Mouse (Mus musculus) heart, adult 9 months (tissue): ENCODE measurements around the gene Mbnl2.

ENCODE experiments used
- DNase-seq, 2 experiments: peaks; one replicate each; pipeline ENCODE4 v3.0.0; 2022; ENCODE audit warnings: low spot score in 2 of 2

Mbnl2 gene

GRCm38 (mm10) chr14:120275246-120276238 lies at the start of gene Mbnl2:
TSS of gene Mbnl2 (plus strand) at chr14:120275669.
- DNase-seq, result peak; percentile 97 to 98

DNA sequence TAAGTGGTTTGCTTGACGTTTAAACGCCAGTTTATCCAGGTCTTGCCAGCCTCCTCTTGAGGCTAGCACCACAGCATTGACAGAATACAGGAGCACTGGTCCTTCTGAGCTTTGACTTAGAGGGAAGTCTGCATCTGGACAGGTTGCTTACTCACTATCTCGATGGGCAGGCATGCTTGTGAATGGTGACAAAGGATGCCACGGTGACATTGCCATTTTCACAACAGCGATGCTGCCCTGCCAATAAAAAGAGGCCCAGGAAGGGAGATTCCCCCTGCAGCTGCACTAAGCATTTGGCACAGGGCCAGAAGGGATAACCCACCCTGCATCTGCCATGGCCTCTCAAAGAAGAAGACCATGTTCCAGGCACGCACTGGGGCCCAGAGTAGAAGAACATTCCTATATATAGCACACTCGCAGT lies 43.4 kb upstream of the Mbnl2 start:
- no peak for DNase-seq

DNA sequence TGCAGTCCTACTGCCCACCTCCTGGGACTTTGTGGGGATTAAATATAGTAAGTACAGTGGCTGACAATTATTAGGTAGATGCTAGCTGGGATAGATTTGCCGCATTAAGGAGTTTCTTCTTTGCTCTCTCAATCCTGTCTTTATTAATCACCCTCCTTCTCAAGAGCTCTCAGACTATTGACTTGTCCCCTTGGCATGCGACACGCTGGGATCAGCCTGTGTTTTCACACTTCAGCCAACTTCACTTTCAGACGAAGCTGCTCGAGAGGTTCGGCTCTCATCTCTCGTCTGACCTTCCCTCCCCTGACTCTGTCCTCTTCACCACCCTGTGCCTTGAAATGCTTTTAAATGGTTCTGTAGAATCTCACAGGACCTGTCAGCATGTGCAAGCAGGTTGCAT lies 39.9 kb upstream of the Mbnl2 start:
- DNase-seq, result no peak

DNA sequence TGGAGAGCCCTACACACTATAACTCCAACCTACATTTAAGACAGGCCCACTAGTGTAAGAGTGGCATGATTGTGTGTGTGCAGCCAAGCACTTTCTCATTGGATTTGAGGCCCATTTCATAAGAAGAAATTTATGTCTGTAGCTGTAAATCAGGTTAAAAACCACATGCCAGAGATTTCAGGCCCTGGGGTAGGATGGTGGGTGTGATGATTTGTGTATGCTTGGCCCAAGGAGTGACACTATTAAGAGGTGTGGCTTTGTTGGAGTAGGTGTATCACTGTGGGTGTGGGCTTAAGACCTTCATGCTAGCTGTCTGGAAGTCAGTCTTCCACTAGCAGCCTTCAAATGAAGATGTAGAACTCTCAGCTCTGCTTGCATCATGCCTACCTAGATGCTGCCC lies 37.0 kb upstream of the Mbnl2 start:
- DNase-seq, result no peak

GRCm38 (mm10) chr14:120240209-120240608 lies 35.3 kb upstream of the Mbnl2 start:
- no peak for DNase-seq

DNA sequence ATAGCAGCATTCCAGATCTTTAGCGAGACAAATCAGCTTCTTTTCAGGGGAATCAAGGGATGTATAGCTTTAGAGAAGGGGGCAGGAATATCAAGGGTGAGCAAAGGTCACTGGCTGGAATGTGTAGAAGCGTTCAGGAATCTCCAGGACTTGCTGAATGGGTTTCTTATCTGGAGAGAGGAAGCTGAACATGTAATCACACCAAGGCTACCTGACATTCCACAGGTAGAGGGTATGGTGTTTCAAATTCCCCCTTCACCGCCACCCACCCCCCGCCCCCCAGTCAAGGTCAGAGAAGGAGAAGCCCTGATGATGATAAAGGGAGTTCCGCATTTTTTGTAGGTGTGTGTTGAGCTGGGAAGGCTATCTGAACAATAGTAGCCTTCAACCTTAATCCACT lies 32.8 kb upstream of the Mbnl2 start:
- DNase-seq, result no peak

DNA sequence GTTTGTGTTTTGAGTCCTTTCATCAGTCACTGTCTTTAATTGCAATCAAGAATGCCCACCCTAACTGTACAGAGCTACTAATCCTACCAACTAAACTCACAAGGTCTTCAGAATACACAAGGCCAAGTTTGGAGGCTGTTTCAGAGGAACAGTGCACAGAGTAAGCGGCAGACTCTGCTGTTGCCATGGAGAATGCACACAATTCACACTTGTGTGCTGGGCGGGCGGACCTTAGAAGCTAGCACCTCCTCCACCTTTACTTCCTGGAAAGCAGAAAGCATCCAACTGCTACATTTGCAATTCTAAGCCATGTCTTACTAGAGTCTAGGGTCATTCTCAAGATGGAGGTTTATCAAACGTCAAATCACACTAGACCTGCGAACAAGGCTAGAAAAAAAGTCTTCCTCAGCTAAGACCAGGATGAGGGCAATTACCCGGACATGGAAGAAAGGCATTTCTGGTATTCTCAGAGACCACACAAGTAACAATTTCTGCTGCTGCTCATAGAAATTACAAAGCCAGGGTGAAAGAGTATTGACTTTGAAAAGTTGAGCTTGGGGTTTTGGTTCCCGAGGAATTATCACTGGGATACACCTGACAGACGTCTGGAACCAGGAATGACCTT lies 30.3 kb upstream of the Mbnl2 start:
- DNase-seq, result no peak

- DNase-seq, result no peak
These were observed 22.1 kb upstream of the Mbnl2 start for GRCm38 (mm10) chr14:120253331-120253730.

DNA sequence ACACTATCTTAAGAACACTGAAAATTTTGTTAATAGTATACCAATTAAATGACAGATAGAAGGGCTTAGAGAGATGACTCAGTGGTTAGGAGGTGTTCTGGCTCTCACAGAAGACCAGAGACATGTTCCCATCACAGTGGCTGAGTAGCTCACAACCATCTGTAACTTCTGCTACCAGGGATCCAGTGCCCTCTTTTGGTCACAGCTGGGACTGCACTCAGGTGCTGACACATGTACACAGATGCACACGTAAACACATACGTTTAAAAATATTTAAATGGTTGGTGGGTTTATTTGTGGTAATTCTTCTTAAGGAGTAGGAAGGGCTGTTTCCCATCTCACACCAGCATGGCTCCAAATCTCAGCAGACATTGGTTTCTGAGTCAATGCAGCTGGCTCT lies 19.3 kb upstream of the Mbnl2 start:
- no peak for DNase-seq

DNA sequence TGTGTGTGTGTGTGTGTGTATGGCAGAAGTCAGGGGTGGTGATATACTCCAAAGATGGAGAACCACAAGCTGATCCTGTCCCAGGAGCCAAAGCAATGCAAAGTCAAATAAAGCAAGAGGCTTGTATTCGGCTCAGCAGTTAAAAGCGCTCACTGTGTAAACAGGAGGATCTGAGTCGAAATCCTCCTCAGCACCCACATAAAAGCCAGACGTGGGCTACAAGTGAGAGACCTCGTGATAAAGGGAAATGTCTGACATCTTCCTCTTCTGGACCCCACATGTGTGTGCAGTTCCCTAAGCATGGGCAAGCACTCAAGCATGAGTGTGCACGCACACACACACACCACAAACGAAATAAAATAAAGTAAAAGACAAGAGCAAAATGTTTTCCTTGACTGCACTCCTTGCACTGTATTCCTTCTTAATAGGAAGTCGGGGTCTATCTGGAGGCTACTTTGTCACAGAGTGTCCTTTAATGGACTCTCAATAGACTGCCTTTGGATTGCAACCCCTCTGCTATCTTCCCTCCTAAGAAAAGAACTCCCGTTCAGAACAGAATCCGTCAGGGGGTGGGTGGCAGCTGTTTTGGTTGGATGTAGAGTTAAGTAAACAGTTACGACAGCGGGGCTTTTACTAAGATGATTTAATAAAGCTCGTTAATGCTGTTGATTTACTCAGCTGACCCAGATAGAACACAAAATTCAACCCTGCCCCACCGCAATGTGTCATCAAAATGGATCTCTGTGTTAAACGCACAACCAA lies 18.7 kb upstream of the Mbnl2 start:
- DNase-seq, result no peak

- no peak for DNase-seq
These were observed 18.0 kb upstream of the Mbnl2 start for GRCm38 (mm10) chr14:120257483-120257882.

DNA sequence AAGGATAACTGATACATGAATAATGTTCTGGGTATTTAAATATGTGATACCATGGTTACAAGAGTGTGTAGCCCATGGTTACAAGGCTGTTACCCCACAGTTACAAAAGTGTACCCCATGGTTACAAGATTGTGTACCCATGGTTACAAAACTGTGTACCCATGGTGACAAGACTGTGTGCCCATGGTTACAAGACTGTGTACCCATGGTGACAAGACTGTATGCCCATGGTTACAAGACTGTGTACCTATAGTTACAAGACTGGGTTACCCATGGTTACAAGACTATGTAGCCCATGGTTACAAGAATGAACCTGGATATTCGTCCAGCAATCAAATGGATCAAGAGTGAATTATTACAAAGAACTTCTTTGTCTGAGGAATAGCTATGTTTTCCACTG lies 16.0 kb upstream of the Mbnl2 start:
- no peak for DNase-seq

DNA sequence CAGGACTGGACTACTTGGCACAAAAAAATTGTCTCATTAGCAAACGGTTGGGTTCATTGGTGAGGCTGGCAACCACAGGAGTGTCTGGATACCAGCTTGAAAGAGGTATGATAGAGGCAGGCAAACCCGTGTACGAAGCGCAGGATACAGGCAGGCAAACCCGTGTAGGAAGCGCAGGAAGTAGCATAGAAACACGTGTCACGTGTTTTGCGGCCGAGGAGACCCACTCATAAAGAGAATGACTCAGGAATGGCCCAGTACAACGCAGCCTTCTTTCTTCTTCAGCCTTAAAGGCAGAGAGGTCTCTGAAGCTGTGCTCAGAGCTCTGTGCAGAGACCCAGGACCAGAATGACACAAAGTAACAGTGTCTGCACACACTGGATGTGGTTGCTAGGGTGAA lies 13.9 kb upstream of the Mbnl2 start:
- DNase-seq, result no peak

DNA sequence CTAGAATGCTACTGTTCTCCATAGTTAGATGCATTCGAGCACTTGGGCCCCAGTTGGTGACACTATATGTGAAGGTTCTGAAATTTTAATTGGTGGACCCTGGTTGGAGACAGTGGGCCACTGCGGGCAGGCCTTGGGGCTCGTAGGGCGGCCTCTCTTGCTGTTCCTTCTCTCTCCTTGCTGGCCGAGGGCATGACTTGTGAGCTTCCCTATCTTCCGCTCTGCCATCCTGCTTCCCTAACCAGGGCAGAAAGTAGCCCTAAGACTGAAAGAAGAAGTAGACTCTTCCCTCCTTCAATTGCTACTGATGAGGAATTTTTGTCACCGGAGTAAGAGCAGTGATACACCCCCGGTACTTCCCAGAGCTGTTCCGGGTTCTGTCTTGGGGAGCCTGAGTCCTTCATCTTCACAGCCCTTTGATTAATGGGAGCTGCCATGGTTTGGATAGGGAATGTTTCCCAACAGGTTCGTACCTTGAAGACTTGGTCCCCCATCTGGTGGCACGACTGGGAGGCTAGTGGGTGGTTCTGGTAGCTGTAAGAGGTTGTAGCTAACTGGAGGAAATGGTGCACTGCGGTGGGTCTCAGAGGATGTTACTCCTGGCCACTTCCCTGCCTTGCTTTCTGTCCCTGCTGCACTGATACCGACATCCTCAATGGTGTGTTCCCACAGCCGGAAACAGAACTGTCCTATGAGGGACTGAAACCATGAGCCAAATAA lies 12.6 kb upstream of the Mbnl2 start:
- no peak for DNase-seq

- peak in 1 of 2 experiments; percentile 52 for DNase-seq
These were observed 11.9 kb upstream of the Mbnl2 start for GRCm38 (mm10) chr14:120263380-120264135.

GRCm38 (mm10) chr14:120265886-120266285 lies 9.6 kb upstream of the Mbnl2 start:
- no peak for DNase-seq

- DNase-seq, result no peak
These were observed 8.3 kb upstream of the Mbnl2 start for GRCm38 (mm10) chr14:120267130-120267529.

- no peak for DNase-seq
These were observed 5.4 kb upstream of the Mbnl2 start for GRCm38 (mm10) chr14:120270031-120270430.

DNA sequence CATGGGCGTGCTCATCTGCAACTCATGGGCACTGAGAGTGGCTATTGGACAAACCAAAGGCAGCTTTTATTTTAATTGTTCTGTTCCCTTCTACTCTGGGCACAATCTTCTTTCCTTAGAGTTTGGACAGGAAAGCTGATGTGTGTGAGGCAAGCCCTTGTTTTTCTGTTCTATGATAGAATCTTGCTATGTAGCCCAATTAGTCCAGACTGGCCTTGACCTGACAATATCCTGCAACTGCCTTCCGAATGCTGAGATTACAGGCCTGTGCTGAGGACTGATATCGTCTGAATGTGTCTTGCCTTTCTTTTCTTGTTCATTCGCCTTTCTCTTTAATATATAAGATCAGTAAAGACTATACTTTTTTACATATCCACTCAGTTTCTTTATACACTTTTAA lies 4.8 kb upstream of the Mbnl2 start:
- DNase-seq, result no peak

GRCm38 (mm10) chr14:120271096-120271495 lies 4.4 kb upstream of the Mbnl2 start:
- DNase-seq, result no peak

GRCm38 (mm10) chr14:120273766-120274165 lies 1.7 kb upstream of the Mbnl2 start:
- no peak for DNase-seq
